Mouse (Mus musculus) erythroid progenitor cell, adult 5-6 weeks (primary cell): ENCODE data around the gene Chchd6. TPM values are rescaled to one million over a fixed set of nuclear protein-coding genes. Genes with fewer than 3 reads are reported as not detected.

Experiments used
- ATAC-seq: replicated peaks from 2 replicates; pipeline ENCODE4 v1.8.0; 2016; ENCODE audit warnings: moderate number of reproducible peaks, mild to moderate bottlenecking, moderate TSS enrichment, inconsistent platforms; ENCODE audit not compliant: poor library complexity, low FRiP score, severe bottlenecking
- total RNA-seq, 2 experiments: library from RNA; stranded (forward) in 1 of 2; stranded (reverse) in 1 of 2; fragments of 150-400 nt in 1 of 2; fragments of 186-747, 209-891 nt in 1 of 2; gene quantifications; 2 replicates each; pipeline versions ENCODE4 v1.2.3 to v1.2.4; 2015 to 2017; ENCODE audit warnings: low replicate concordance in 2 of 2

Chchd6 gene
- total RNA-seq, 2 experiments from 2014 or later: not detected

DNA sequence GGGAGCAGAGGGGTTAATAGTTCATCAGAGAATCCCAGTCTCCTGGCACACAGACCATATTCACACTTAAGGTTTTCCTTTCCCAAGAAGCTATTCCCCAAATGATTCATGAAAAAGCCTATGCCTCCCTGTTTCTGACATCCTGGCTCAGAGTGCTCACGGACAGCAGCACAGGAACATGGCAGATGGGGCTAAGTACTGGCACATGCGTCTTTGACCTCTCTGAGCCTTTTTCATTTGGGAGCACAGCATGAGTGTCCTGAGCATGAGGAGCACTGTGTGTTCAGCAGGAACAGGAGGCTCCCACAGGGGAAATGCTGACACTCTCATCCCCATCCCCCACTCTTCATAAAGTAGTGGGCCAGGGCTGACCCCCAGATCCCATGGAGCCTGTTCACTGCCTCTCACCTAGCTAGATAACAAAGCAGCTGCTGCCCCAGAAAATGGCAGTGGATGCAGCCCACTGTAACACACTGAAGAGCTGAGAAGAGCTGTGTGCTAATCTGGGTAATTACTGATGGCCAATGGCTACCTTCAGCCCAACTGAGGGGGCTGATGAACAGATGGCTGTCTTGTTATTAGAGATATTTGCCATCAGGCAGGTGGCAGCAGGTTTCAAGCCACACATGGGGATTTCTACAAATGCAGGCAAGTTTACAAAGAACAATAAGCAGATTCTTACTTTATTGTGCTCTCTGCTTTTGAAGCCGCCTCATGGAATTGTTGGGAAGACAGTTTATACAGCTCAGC lies 176.2 kb downstream of the Chchd6 start:
- ATAC-seq: no peak

DNA sequence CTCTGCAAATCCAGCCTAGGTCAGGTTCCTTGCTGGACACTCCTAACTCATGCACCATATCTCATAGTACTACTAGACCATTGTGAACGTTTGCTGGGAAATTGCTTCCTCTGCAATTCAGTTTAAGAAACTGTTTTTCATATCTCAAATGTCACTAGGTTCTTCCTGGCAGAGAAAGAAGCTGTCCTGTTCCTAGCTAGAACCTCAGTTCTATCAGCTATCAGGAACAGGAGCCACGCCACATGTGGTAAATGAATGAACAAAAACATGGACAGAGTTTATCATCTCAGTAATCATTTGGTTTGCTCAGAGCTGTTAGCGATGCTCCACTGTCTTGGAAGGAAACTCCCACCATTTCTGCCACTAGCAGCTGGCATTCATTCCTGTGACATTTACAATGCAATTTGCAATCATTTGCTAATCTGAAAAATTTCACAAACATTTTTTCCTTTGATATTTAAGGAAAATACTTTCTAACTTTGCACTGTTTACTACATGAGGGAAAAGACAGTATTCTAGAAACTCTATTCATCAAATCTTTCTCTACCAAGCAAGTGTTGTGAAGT lies 179.3 kb downstream of the Chchd6 start:
- ATAC-seq: no peak

DNA sequence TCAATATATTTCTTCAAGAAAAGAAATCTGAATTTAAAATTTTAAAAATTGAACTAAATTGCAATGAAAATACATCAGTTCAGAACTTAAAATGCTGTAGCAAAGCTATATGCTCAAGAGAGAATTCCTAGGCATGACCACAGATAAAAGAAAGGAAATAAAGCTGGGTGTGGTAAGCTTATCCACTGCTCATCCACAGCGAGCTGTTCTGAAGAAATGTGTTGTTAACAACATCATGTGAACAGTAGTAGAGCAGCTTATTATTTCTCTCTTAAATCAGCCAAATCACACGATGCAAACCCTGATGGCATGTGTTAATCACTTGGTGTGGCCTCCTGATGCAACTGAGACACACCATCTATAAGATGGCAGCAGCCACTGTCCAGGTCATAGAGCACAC lies 180.4 kb downstream of the Chchd6 start:
- no peak for ATAC-seq

DNA sequence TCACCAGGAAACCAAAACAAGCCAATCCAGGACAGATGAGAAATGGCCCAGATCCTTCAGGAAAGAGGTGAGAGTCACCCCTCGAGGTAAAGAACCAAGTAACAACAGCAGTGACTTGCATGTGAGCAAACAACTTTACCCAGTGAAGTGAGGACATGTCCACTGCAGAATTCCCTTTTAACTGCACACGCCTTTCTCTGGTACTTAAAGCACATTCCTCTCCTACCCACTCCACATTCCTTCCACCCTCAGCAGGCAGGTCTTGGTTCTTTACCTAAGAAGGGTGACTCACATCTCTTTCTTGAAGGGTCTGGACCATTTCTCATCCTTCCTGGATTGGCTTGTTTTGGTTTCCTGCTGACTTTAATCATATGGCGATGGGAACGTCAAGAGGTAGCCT lies 181.3 kb downstream of the Chchd6 start:
- no peak for ATAC-seq

DNA sequence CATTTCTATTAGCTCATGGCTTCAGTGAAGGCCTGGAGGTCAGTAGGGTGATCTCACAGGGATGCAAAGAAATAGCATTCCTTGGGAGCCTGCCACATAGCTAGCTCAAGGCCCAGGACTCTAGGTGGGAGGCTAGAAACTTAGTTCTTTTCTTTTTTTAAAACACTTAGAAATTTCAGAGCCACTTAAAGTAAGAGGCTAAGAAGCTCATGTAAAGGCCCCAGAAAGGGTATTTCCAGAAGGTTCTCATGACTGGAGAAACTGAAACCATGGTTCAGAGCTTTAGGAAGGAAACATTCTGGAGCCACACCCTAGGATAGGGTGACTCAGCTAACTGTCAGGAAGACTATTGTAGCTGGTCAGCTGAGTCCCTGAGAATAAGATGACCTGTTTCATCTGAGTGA lies 182.0 kb downstream of the Chchd6 start:
- ATAC-seq: peak; percentile 61; the same call in 1 of the 2 replicates

DNA sequence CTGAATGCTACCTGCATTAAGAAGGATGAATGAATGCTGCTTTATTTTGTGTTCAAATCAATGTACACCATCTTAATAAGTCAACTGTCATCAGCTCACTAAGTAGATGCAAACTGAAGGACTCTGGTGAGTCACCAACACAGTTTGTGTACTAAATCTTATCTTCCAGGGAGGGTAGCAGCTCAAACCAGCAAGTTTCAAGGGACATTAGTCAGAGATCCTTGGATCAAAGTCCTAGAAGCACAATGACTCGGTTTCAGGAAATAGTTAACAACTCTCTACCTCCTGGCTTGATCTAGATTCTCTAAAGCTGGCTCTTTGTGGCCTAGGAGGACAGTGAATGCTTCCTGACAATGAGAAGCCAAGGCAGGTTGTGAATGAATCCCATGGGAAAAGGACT lies 182.9 kb downstream of the Chchd6 start:
- no peak for ATAC-seq

DNA sequence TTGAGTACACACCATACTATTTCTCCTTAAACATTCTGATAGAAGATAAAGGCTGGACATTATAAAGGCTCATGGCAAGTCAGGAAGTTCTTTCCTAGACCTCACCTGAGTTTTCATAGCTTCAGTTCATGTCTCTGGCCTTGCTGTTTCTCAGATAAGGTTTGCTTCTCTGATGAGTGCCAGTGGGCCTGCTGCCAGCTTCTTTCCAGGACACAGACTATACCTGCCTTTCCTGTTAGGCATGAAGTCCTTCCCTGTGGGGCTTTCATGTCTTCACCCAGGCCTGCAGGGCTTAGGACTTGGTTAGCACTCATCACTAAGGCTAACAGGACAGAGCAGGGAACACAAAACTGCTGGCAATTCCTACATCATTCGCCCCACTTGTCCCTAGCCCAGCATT lies 186.4 kb downstream of the Chchd6 start:
- no peak for ATAC-seq

DNA sequence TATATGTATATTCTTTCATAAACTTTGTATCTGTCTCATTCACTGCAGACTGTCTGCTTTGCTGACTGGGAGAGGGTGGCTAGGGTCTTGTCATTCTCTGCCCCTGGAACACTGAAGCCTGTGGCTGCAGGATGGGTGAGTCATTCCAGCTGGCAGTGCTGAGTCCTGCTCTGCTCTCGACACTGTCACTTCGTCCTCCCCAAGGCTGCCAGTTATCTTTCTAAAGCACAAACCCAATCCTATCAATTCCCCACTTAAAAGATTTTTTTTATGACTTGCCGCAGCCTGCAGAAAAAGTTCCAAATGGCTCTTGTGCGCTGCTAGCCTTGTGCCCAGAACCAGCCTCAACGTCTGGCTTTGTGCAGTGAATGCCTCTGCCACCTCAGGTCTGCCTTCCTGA lies 187.2 kb downstream of the Chchd6 start:
- ATAC-seq: no peak

DNA sequence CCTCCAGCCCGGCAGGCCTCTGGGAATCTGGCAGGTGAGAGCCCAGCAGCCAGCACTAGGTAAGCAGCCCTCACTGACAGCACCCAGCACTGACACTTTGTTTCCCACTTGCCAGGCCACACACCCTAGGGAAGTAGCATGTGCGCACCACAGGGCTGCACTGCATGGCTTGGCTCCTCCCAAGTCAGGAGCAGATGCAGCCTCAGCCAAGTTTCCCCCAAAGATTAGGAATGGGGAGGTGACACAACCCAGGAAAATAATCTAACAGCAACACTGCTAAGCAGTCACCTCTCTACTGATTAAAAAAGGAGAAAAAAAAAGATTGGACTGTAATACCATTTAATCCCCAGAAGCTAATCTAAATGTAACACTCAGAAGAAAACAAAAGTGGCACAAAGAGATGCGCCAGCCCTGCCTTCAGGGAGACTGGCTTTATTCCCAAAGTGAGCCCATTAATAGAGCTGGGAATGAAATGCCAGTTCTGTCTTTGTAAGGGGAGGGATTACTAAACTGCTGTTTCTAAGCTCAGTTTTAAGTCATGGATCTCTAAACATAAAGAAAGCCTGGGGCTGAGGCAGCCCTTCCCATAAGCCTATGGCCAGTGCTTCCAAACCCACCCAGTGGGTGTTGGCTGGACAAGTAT lies 188.1 kb downstream of the Chchd6 start:
- ATAC-seq: no peak

DNA sequence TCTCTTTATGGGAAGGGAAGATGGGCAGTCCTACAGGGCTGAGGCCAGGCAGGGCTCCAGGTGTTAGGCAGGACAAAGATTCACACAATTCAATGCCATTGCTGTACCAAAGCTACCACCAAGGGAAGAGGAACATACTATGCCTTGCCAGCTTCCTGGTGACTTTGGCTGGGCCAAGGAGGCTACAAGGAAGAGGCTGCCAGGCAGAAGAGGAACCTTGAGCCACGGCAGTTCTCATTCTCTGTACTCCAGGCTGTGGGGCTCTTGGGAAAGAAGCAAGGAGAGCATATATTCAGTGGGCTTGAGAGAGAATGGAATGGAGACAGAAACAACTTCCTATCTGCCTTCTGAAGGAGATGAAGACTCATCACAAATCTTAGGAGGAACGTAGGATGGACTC lies 190.5 kb downstream of the Chchd6 start:
- ATAC-seq: no peak

DNA sequence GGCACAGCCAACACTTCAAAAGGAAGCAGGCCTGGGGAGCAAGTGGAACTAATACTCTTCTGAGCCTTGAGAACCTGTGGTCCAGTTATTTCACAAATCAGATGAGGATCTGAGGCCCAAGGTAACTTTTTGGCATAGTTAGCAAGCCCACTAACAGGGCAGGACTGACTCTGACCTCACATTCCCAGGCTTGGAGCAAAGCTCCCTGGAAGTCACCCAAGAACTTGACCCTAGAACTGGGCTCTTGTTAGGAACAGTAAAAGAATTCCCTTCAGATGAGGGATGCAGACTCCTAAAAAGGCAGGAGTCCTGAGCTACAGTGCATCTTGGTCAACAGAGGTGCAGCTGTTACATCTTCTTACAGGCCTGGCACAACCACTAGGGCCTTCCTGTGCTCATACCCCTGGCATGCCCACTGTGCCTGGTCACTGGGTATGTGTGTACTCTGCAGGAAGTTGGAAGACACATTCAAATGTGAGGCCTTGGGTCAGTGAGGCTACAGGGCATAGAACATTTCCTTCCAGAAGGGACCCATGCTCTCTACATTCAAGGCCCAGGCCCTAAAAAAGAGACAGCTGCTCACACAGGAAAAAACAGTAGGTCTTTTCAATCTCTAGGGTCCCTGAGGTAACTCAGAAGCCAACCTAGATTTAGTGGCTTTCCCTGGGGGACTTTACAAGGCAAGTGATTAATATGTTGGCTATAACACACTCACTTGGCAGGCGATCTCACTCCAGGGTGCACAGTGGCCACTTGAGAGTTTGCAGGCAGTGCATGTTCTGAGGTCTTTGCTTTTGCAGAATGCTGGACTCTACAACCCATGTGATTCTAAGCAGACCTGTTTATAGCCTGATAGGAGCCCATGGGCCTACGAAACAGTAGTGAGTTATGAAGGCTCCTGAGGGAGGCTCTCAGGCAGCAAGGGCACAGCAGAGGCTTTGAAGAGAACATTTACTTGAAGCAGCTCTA lies 191.9 kb downstream of the Chchd6 start:
- no peak for ATAC-seq

DNA sequence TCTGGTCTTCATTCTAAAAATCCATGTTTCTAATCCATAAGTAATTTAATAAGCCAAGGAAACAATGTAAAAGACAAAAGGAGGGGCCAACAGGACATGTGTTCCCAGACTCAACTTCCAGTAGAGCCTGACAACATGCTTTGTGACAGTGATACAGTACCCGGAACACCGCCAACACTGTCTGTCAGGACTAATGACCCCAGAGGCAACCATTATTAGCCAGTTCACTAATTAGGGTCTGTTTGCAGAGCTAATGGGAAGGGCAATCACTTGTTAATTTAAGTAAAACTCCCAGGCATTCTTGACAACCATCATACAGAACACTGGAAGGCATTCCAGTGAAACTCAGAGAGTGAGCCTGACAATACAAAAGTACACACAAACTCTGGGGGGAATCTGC lies 193.0 kb downstream of the Chchd6 start:
- no peak for ATAC-seq

DNA sequence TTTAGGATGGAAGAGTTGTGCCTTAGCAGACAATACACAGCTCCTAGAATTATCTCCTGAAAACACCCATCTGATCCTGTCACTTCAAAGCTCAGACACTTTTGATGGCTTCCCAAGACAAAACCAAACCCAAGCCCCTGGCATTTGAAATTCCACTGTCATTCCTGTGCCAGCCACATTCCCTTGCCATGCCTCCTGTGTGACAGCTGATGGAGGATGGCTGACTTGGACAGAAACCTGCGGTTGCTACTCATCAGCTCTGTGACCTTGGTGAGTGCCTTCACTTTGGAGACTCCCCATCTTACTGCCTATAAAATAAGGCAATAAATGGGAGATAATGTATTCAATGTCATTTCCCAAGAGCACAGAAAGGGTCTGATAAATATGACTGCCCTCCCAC lies 195.9 kb downstream of the Chchd6 start:
- no peak for ATAC-seq

DNA sequence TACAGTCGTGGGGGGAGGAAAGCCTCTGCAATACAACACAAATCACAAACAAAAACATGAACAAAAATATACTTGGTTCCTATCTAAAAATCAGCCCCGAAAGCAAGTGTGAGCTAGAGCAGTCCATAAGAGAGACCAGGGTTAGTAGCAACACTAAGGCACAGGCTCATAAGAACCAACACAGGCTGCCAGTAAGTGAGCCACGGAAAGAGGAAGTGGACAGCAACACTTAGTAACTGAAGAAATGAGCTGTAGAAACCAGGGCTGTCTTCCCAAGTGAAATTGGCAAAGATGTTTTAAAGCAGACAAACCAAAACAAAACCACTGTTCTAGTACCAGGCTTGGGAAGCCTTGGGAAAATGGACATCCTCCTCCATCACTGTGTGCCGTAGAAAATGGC lies 197.5 kb downstream of the Chchd6 start:
- no peak for ATAC-seq

DNA sequence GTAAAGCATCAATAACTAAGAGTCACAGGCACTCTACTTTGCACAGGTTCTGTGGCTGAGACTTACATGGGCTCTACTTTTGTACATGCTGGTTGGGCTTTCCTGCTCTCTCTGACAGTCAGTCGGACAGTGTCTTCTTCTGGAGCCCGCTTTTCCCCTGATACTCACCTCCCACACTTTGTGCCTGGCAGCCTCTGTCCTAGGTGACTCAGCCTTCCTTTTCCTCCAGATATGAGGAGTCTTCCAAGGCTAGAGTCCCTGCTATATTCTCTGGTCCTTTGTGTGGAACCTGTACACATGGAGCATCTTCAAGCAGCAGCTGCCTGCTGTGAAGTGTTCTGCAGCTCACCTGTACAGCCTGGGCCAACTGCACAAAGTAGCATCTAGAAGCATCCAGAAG lies 201.6 kb downstream of the Chchd6 start:
- ATAC-seq: no peak

DNA sequence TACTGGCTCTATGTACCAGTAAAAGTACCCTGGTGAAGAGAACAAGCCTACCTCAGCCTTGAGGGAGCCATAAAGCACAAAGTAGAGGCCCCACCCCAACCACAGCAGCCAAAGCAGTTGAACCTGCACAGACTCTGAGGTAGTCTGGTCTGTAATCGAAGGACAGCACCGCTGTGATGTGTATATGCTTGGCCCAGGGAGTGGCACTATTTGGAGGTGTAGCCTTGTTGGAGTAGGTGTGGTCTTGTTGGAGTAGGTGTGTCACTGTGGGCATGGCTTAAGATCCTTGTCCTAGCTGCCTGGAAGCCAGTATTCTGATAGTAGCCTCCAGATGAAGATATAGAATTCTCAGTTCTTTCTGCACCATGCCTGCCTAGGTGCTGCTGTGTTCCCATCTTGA lies 203.2 kb downstream of the Chchd6 start:
- ATAC-seq: no peak

DNA sequence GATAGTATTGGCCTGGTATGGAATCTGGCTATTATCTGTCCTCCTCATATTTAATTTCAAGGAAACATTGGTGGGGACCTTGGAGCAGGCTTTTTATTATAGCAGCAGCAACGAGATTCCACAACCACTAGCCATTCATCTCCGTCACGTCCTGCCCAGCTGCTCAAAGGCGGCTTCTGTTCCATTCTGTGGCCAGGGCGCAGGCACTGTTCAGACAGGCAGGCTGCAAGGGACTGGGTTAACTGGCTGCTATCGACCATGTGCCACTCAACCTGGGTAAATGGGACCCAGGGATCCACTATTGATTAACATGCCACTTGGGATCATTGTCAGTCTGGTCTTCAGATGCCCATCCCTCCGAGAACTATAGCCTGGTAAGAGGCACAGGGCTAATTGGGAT lies 205.7 kb downstream of the Chchd6 start:
- ATAC-seq: no peak

DNA sequence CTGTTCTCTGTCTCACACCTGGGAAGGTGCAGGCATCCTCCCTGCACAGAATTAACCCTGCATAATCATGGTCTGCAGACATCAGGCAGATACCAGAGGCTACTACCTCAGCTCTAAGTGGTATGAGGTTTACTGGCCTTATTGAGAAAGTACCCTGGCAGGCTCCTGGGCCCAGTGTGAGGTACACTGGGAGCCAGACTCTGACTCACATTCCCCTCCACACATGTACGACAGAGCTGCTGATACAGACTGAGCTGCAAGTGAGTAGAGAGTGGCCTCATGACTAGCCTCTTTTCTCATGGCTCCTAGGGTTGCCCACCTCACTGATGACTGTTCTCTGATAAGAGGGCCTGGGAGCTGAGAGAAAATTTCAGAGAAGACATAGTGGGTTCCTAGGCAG lies 208.5 kb downstream of the Chchd6 start:
- ATAC-seq: no peak

DNA sequence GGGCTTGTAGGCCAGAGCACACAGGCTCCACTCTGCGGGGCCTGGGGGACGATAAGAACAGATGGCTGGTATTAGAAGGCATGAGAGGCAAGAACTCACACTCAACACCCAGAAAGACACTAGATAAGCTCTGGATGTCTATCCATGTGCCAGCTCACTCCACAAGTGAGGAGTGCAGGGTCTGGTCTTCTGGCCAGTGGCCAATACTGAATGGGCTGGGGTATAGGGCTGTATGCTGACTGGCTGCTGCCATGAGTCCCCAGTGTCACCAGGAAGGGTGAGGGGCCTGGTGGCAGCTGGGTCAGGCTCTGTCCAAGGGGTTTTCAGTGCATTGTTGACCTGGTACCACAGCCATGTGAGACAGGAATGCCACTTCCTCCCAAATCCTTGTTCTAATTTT lies 210.8 kb downstream of the Chchd6 start:
- ATAC-seq: no peak

DNA sequence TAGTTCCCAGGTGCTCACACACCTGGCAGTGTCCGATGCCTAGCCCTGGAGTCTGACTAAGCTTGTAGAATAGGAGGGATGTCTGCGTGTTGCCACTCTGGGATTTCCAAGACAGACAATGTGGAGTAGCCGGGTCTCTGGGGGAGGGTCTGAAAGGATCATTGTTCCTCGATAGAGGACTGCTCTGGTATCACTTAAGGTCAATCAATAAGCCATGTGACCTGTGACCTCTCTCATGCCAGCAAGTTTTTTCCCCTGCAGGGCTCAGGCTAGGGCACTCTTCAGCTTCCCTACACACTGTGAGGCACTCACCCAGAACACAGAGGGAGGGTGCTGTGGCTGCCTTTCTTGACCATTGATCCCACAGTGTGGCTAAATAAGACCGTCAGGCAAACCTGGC lies 213.6 kb downstream of the Chchd6 start:
- no peak for ATAC-seq
